Mouse (Mus musculus): ENCODE measurements around the gene Sox18. TPM values are rescaled to one million over a fixed set of nuclear protein-coding genes. Genes with fewer than 3 reads are reported as not detected.

The Sox18 gene
- total and polyA plus RNA-seq, 3 experiments = 0.04 TPM; not detected in 2

DNA sequence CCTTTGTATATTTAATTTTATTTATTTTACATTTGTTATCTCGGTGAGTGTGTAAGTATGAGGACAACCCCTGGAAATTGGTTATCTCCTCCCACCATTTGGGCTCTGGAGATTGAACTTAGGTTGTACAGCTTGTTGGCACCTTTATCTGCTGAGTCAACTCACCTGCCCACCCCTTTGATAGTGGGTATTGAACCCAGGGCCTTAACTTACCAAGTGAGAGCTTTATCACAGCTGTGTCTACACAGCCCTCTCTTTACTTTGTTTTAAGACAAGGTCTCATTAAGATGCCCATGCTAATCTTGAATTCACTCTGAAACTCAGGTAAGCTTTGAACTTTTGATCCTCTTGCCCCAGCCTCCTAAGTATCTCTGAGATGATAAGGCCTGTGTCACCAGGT lies 10.5 kb upstream of the Sox18 start:
- DNase-seq (ENCODE audit: low read depth, low spot score) = no peak
- TF ChIP-seq TCF12 (IDR thresholded peaks at IDR 0.05; ENCODE audit: low read depth, low read length) (no peak), CHD1 (IDR thresholded peaks at IDR 0.05; ENCODE audit: low read depth, low read length) (no peak), KAT2A (conservative IDR thresholded peaks at IDR 0.05; ENCODE audit: low read depth, low read length) (no peak), SMC3 (IDR thresholded peaks at IDR 0.05; ENCODE audit: low read depth, low read length) (no peak), ZNF384 (IDR thresholded peaks at IDR 0.05; ENCODE audit: low read depth, low read length) (no peak), BHLHE40 (IDR thresholded peaks at IDR 0.05; ENCODE audit: borderline replicate concordance, low read depth, low read length) (no peak)
- Histone ChIP-seq H3K27ac (ENCODE audit: control insufficient read depth, low read depth, low read length) (no peak overlapping the region), H3K79me2 (ENCODE audit: control insufficient read depth, insufficient read depth, low read length, poor library complexity) (peaks cover 6% of the 10 kb centered on the region; the same call in 1 of the 2 replicates), H3K36me3 (ENCODE audit: control insufficient read depth in 1 of 2, insufficient read depth in 2 of 2, low read length in 2 of 2) (peaks cover 0 to 20% of the 10 kb centered on the region in 2 experiments; a peak in 2 of 4 replicates), H3K4me3 (ENCODE audit: control insufficient read depth in 1 of 2, insufficient read depth in 1 of 2, low read depth in 2 of 2, low read length in 2 of 2) (no peak overlapping the region), H3K9ac (ENCODE audit: control insufficient read depth, low read depth, low read length, poor library complexity, severe bottlenecking) (no peak overlapping the region), H3K9me3 (replicated peaks; ENCODE audit: insufficient read depth, low read length) (no peaks in the 10 kb centered on the region), H3K27me3 (ENCODE audit: control insufficient read depth in 1 of 2, insufficient read depth in 2 of 2, low read length in 2 of 2) (no peaks in the 10 kb centered on the region), H3K4me1 (ENCODE audit: control insufficient read depth in 1 of 2, insufficient read depth in 2 of 2, low read length in 2 of 2) (peaks cover 6 to 28% of the 10 kb centered on the region in 2 experiments)

DNA sequence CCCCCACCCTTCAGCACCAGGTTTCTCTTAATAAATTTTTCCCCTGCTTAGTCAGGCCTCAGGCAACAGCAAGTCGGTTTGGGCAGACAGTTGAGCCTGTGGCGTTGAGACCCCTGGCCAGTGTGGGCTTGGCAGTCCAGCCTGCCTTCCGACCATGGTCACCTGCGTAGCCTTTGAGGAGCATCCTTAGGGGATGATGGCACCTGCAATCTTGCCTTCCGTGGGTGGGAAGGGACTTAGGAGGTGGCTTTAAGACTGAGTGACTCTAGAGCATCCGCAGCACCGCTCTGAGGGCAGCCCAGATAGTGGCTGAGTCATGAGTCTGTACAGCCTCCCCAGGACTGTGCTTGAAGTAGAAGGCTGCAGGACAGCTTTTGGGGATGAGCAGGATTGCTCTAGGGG lies 9.3 kb upstream of the Sox18 start:
- Histone ChIP-seq H3K27ac (ENCODE audit: control insufficient read depth, low read depth, low read length) (peak overlapping the region; percentile 22), H3K4me1 (ENCODE audit: control insufficient read depth in 1 of 2, insufficient read depth in 2 of 2, low read length in 2 of 2) (peaks cover 6 to 32% of the 10 kb centered on the region in 2 experiments), H3K9ac (ENCODE audit: control insufficient read depth, low read depth, low read length, poor library complexity, severe bottlenecking) (peak overlapping the region; percentile 85), H3K9me3 (replicated peaks; ENCODE audit: insufficient read depth, low read length) (no peaks in the 10 kb centered on the region), H3K27me3 (ENCODE audit: control insufficient read depth in 1 of 2, insufficient read depth in 2 of 2, low read length in 2 of 2) (no peaks in the 10 kb centered on the region), H3K79me2 (ENCODE audit: control insufficient read depth, insufficient read depth, low read length, poor library complexity) (peaks cover 6% of the 10 kb centered on the region; the same call in 1 of the 2 replicates), H3K36me3 (ENCODE audit: control insufficient read depth in 1 of 2, insufficient read depth in 2 of 2, low read length in 2 of 2) (peaks cover 0 to 23% of the 10 kb centered on the region in 2 experiments; a peak in 2 of 4 replicates), H3K4me3 (ENCODE audit: control insufficient read depth in 1 of 2, insufficient read depth in 1 of 2, low read depth in 2 of 2, low read length in 2 of 2) (peak overlapping the region; percentile 60 to 72)
- TF ChIP-seq TBP (IDR thresholded peaks at IDR 0.05; ENCODE audit: low read depth, low read length) = 0 out of 2 replicates have a peak, but pooled peaks have one; percentile 6
- no peak for TF ChIP-seq GATA1 (IDR thresholded peaks at IDR 0.05; ENCODE audit: low read depth, low read length)
- peak; percentile 77 for DNase-seq (ENCODE audit: low read depth, low spot score)

DNA sequence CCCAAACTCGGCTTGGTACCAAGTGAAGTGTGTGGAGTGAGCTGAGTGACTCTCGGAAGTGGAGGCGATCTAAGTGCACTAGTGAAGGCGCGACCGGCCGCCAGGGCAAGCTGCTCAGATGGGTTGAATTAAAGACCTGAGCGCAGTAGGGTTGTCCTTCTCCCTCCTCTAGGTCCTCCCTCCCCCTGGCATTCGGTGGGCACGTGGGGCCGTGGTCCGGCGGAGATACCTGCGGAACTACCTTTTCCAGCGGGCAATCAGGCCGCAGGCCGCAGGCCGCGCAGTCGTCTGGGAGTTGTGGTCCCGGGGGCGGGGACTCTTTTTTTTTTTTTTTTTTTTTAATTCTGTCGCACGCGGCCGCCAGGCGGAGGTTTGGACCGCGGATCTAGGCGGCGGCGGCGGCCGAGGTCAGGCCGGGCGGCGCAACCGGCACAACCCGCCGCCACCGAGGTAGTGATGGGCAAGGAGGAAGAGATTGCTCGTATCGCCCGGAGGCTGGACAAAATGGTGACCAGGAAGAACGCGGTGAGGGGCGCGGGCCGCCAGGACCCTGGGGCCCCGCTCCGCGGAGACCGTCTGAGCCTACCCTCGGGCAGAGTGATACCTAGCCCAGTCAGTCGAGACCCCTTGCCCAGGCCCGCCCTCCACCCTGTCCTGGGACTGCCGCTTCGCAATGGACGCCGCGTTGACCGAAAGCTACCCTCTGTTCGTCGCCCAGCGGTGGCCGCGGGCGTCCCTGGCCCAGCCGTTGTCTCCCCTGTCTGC lies 8.7 kb upstream of the Sox18 start, which contains the start of gene Tcea2:
Gene Tcea2, plus strand, starts transcription at position 360 of the 765 bp plus-strand sequence.
- Histone ChIP-seq H3K9me3 (replicated peaks; ENCODE audit: insufficient read depth, low read length) (no peaks in the 10 kb centered on the region), H3K4me1 (ENCODE audit: control insufficient read depth in 1 of 2, insufficient read depth in 2 of 2, low read length in 2 of 2) (peaks cover 3 to 32% of the 10 kb centered on the region in 2 experiments), H3K79me2 (ENCODE audit: control insufficient read depth, insufficient read depth, low read length, poor library complexity) (peaks cover 6% of the 10 kb centered on the region; the same call in 1 of the 2 replicates), H3K27ac (ENCODE audit: control insufficient read depth, low read depth, low read length) (peak within 1 kb of the TSS; percentile 55), H3K36me3 (ENCODE audit: control insufficient read depth in 1 of 2, insufficient read depth in 2 of 2, low read length in 2 of 2) (peaks cover 0 to 19% of the 10 kb centered on the region in 2 experiments; a peak in 2 of 4 replicates), H3K9ac (ENCODE audit: control insufficient read depth, low read depth, low read length, poor library complexity, severe bottlenecking) (peak within 1 kb of the TSS; percentile 85), H3K27me3 (ENCODE audit: control insufficient read depth in 1 of 2, insufficient read depth in 2 of 2, low read length in 2 of 2) (no peaks in the 10 kb centered on the region), H3K4me3 (ENCODE audit: control insufficient read depth in 1 of 2, insufficient read depth in 1 of 2, low read depth in 2 of 2, low read length in 2 of 2) (peak within 1 kb of the TSS; percentile 60 to 72)
- DNase-seq (ENCODE audit: low read depth, low spot score) = peak; percentile 83
- TF ChIP-seq TBP (IDR thresholded peaks at IDR 0.05; ENCODE audit: low read depth, low read length) (no peak; the same call in 1 of the 2 replicates), NELFE (IDR thresholded peaks at IDR 0.05; ENCODE audit: low read depth, low read length) (peak; percentile 80), SIN3A (IDR thresholded peaks at IDR 0.05; ENCODE audit: low read length) (peak; percentile 92), MYC (IDR thresholded peaks at IDR 0.05; ENCODE audit: low read depth, low read length) (peak; percentile 90), ZC3H11A (IDR thresholded peaks at IDR 0.05; ENCODE audit: low read depth, low read length) (no peak), USF1 (IDR thresholded peaks at IDR 0.05; ENCODE audit: low read depth, low read length) (peak; percentile 79), MAFK (IDR thresholded peaks at IDR 0.05; ENCODE audit: borderline replicate concordance, low read depth, low read length) (no peak), EP300 (IDR thresholded peaks at IDR 0.05; ENCODE audit: low read depth in 1 of 2, low read length in 2 of 2) (no peak), GABPA (IDR thresholded peaks at IDR 0.05; ENCODE audit: low read depth, low read length) (no peak), GATA1 (IDR thresholded peaks at IDR 0.05; ENCODE audit: low read depth, low read length) (no peak), POLR2A (IDR thresholded peaks at IDR 0.05; ENCODE audit: control insufficient read depth in 1 of 2, insufficient read depth in 1 of 2, low read depth in 1 of 2, low read length in 2 of 2, poor library complexity in 1 of 2) (peak; percentile 69 to 70; a peak in 3 of 4 replicates), ZMIZ1 (IDR thresholded peaks at IDR 0.05; ENCODE audit: low read depth, low read length) (peak; percentile 61; the same call in 1 of the 2 replicates), SMC3 (IDR thresholded peaks at IDR 0.05; ENCODE audit: low read depth, low read length) (peak; percentile 28; the same call in 1 of the 2 replicates), ZKSCAN1 (IDR thresholded peaks at IDR 0.05; ENCODE audit: low read depth, low read length) (peak; percentile 80; the same call in 1 of the 2 replicates), RAD21 (IDR thresholded peaks at IDR 0.05; ENCODE audit: low read depth, low read length) (no peak; the same call in 1 of the 2 replicates), MAZ (IDR thresholded peaks at IDR 0.05; ENCODE audit: low read depth, low read length) (no peak; the same call in 1 of the 2 replicates), MYB (IDR thresholded peaks at IDR 0.05; ENCODE audit: low read depth, low read length) (no peak), NRF1 (IDR thresholded peaks at IDR 0.05; ENCODE audit: insufficient read depth, low read depth, low read length, poor library complexity, severe bottlenecking) (peak; percentile 41; the same call in 1 of the 2 replicates), MXI1 (IDR thresholded peaks at IDR 0.05; ENCODE audit: low read depth, low read length) (peak; percentile 93)
